ENCODE assay signal across 8 mouse cellular contexts in genomic region chr1:39367601-39368266, GRCm38 (mm10). TPM values are rescaled to one million over a fixed set of nuclear protein-coding genes. Genes with fewer than 3 reads are reported as not detected.
DNase-seq lines count a peak whose midpoint lies in the region; ATAC-seq and TF ChIP-seq lines count a peak whose summit lies in the region.

Gene Rpl31 (plus strand): TSS chr1:39367842.

- H3K4me2 ChIP-seq in hindbrain, postnatal 0 days (ENCODE audit: low read depth, low read length) = peak within 1 kb of the TSS; percentile 76

- intact Hi-C loops in gastrocnemius, adult 2 months (cut with DNase I) = no loop called here
- intact Hi-C loops in left cerebral cortex, adult 2 months (cut with DNase I) = no loop called here

- no peak for TF ChIP-seq CTCF in gastrocnemius, adult 2 months (IDR thresholded peaks at IDR 0.05)
- no peak for TF ChIP-seq CTCF in hindbrain, postnatal 0 days (IDR thresholded peaks at IDR 0.05; ENCODE audit: low read depth)
- no peak for TF ChIP-seq CTCF in left cerebral cortex, adult 2 months (IDR thresholded peaks at IDR 0.05)

- peak; percentile 99 for ATAC-seq in common myeloid progenitor, adult 5-6 weeks (replicated peaks; ENCODE audit: low read depth, poor library complexity, severe bottlenecking)
- peak; percentile 99 for ATAC-seq in hindbrain, postnatal 0 days
- peak; percentile 100 for ATAC-seq in megakaryocyte, adult 5-6 weeks (ENCODE audit: poor library complexity, severe bottlenecking)

- H3K4me1 ChIP-seq in hindbrain, postnatal 0 days (ENCODE audit: insufficient read depth, low read length) = peaks cover 5% of the 10 kb centered on the region; the same call in 1 of the 2 replicates

- peak within 1 kb of the TSS; percentile 95 for H3K9ac ChIP-seq in hindbrain, postnatal 0 days (replicated peaks; ENCODE audit: low read length)

- H3K9me3 ChIP-seq in hindbrain, postnatal 0 days (ENCODE audit: low read length) = no peaks in the 10 kb centered on the region

- peak; percentile 96 for DNase-seq in ZHBTc4 (ENCODE audit: low read depth, low spot score)
- peak; percentile 98 for DNase-seq in gastrocnemius, adult 2 months
- DNase-seq in hindbrain, postnatal 0 days (ENCODE audit: low spot score) = peak; percentile 97
- peak; percentile 97 for DNase-seq in left cerebral cortex, adult 2 months (ENCODE audit: extremely low spot score in 1 of 2, low spot score in 2 of 2)
- peak; percentile 97 to 98 for DNase-seq in right cerebral cortex, adult 2 months (ENCODE audit: low spot score in 2 of 2)
- peak; percentile 98 for DNase-seq in urinary bladder, postnatal 14 days (ENCODE audit: low spot score)

- peaks cover 26% of the 10 kb centered on the region for H3K36me3 ChIP-seq in hindbrain, postnatal 0 days (ENCODE audit: insufficient read depth, low read length)

- H3K27ac ChIP-seq in gastrocnemius, adult 2 months = peak within 1 kb of the TSS; percentile 96
- H3K27ac ChIP-seq in hindbrain, postnatal 0 days = peak within 1 kb of the TSS; percentile 93
- peak within 1 kb of the TSS; percentile 94 for H3K27ac ChIP-seq in left cerebral cortex, adult 2 months

- under 1% methylated on average over 60 of the region's 62 CpGs for WGBS in hindbrain, postnatal 0 days

- H3K4me3 ChIP-seq in gastrocnemius, adult 2 months = peak within 1 kb of the TSS; percentile 91
- peak within 1 kb of the TSS; percentile 73 for H3K4me3 ChIP-seq in hindbrain, postnatal 0 days (ENCODE audit: low read length)
- peak within 1 kb of the TSS; percentile 60 for H3K4me3 ChIP-seq in left cerebral cortex, adult 2 months

- no peaks in the 10 kb centered on the region for H3K27me3 ChIP-seq in hindbrain, postnatal 0 days (ENCODE audit: insufficient read depth, low read length)

RNA-seq across cellular contexts. Expression of gene Rpl31, which starts in this region (rescaled TPM):
- 610 and 623 TPM in 2 replicates for total RNA-seq in common myeloid progenitor, adult 5-6 weeks (2017)
- 100 to 1,000 TPM; 512 to 578 TPM for total RNA-seq in gastrocnemius, adult 2 months (2021)
- total RNA-seq in hindbrain, postnatal 0 days (2014; rRNA removed) = 207 and 299 TPM in 2 replicates
- polyA plus RNA-seq in hindbrain, postnatal 0 days (2015; fragmentation: Nextera tagmentation; extraction: Ambion mirVana) = 353 and 367 TPM in 2 replicates
- total RNA-seq in left cerebral cortex, adult 2 months (2021) = 100 to 1,000 TPM; 457 to 494 TPM
- 1,504 and 1,608 TPM in 2 replicates for total RNA-seq in megakaryocyte, adult 5-6 weeks (2015)
- total RNA-seq in megakaryocyte, adult 5-6 weeks (2017) = 446 and 454 TPM in 2 replicates

Comparison
In these comparisons a context has a peak if more than half of its experiments do, and no peak if none do; other contexts are left out.
1. Peak in every context shown above with its lines: DNase-seq, ATAC-seq, H3K4me3 ChIP-seq and H3K27ac ChIP-seq.